Mouse (Mus musculus): ENCODE data around the gene Ttc23.

Ttc23 gene

DNA sequence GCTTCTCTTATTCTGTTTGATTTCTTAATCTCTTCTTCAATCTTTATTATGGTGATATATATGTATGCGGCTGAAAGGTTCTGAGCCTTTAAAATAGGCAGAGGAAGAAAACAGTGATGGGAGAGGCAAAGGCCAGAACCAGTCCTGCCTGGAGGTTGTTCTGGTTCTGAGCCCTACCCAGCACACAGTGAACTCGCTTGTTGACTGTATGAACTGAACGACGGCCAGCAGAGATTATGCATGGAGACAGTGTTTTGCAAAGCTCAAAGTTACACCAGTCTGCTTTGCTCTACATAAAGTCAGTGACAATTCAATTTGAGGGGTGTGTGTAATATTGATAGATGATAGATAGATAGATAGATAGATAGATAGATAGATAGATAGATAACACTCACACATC lies 52.1 kb downstream of the Ttc23 start:
- no peak for DNase-seq (ENCODE audit: low spot score)

- DNase-seq (ENCODE audit: low spot score), result no peak
These were observed 53.6 kb downstream of the Ttc23 start for GRCm38 (mm10) chr7:67700846-67701245.

- DNase-seq (ENCODE audit: low spot score), result no peak
These were observed 54.2 kb downstream of the Ttc23 start for GRCm38 (mm10) chr7:67701252-67701914.

GRCm38 (mm10) chr7:67708160-67708559 lies 61.0 kb downstream of the Ttc23 start:
- no peak for DNase-seq (ENCODE audit: low spot score)

DNA sequence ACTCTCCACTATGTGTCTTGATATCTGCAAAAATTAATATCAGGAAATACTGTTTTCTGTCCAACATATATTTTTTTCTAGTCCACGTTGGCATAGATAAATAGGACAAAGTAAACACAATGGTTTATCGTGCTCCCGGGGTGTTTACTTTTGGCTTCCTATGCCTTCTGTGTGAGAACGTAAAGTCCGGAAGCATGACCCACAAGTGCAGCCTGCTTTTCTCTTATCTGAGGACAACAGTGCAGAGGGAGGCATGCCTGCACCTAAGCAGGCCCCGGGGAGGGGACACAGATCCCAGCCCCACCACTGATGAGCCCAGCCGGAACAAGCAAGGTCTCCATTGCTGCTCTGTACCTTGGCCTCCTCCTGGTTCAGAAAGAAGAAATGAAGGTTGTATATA lies 63.0 kb downstream of the Ttc23 start:
- no peak for DNase-seq (ENCODE audit: low spot score)

DNA sequence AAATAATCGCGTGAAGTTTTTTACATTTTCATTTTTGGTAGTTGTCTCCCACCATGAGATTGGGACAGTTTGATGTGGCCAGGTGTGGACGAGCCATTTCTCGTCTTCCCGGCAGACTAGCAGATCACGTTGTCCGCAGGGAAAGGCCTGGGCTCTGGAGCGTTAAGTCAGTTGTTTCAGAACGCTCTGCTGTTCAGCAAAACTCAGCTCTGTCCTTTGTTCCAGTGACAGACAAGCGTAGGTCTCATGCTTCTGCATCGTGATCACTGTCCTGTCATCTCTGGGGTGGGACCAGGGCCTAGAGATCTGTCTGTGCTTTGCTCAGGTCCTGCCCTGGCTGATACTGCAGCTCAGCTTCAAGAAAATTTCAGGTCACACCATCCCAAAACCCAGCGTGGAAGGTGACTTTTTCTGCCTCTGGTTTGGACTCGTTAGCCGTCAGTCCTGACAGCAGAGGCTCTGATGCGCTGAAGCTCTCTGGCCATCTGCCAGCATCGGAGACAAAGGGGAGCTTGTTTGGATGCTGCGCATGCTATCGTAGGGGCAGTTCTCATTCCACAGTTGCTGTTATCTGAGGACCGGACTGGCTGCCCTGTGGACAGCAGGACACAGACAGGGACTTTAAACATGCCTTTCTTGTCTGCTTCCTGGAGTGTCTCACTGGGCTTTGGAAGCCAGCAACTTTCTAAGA lies 66.8 kb downstream of the Ttc23 start:
- DNase-seq (ENCODE audit: low spot score), result no peak

DNA sequence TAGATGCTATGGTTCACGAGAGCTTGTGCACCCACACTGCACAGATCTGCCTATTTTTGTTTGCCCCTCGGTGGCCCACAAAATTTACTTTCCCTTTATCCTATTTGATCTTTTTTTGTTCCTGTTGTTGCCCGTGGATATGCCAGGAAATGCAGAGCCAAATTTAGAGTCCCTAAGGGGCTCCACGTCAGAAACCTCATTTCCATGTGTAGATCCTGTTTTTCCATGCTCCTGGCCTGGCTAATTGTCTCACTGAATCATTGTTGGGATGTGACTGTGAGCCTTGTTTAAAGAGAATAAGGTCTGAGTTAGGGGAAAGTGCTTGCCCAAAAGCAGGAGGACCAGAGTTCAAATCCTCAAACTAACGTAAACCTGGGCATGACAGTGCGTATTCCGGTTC lies 68.0 kb downstream of the Ttc23 start:
- no peak for DNase-seq (ENCODE audit: low spot score)

- no peak for DNase-seq (ENCODE audit: low spot score)
These were observed 69.1 kb downstream of the Ttc23 start for GRCm38 (mm10) chr7:67716213-67716878.

GRCm38 (mm10) chr7:67716925-67717324 lies 69.7 kb downstream of the Ttc23 start:
- no peak for DNase-seq (ENCODE audit: low spot score)

GRCm38 (mm10) chr7:67717520-67717919 lies 70.3 kb downstream of the Ttc23 start:
- DNase-seq (ENCODE audit: low spot score), result no peak

GRCm38 (mm10) chr7:67718804-67719203 lies 71.6 kb downstream of the Ttc23 start:
- DNase-seq (ENCODE audit: low spot score), result no peak

DNA sequence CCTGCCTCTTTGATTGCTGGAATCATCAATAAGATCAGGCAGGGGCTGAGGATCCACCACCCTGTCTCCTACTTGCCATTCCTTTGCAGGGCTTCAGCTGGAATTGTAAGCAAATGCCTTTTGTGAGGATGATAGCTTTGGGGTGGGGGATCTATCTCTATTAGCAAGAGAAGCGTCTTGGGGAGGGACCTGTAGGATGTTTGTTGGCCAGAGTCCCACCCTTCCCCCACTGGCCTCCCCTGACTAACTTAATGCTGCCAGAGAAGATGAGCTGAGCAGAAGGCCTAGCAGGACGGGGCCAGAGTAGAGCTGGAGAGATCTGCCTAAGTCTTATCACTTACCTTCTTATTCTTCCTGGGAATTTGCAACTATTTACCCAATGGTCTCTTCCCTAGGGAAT lies 75.0 kb downstream of the Ttc23 start:
- no peak for DNase-seq (ENCODE audit: low spot score)

DNA sequence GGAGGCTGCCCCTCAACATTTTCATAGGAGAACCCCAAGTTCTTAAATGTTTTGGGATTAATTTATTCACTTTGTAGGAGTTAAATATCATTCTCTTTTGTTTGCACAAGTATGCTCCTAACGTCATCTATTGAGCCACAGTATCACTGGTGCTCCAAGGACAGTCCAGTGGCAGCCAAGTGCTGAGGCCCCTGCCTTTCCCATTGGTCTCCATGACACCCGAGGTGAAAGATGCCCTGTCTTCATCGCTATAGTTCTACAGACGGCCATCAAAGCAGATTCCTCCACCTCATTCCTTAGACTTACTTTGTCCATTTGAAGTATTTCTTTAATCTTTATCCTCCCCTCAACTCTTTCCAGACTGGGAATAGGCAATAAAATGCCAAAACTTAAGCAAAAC lies 77.3 kb downstream of the Ttc23 start:
- DNase-seq (ENCODE audit: low spot score), result no peak

DNA sequence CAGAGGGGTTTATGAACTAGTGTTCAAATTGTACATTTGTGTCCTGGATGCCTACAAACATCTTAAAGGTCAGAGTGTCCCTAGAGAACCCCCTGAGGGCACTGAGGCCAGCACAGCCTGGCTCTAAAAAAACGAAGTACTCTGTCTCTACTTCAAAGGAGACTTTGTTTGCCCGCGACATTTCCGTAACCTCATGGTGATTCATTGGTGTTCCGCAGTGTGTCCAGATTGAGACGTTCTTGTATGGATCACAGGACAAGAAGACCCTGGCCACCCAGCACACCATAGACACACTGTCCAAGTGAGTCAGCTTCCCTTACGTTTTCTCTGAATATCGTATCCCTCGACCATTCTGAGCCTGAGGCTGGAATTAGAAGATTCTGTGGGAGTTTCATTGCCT lies 77.8 kb downstream of the Ttc23 start:
- no peak for DNase-seq (ENCODE audit: low spot score)

DNA sequence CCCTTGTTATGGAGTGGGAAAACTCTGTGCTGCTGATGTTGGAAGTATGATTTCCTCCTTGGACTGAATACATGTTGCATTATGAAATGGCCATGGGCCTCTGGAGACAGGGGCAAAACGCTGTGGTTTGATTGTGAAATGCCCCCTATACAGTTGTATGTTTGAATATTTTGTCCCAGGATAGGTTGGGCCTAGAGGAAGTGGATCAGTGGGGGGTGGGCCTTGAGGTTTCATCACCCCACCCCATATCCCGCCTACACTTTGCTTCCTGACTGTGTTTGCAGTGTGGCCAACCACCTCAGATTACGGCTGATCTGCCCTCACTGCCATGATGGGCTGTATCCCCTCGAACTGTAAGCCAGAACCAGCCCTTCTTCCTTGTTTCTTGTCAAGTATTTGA lies 81.0 kb downstream of the Ttc23 start:
- DNase-seq (ENCODE audit: low spot score), result no peak

DNA sequence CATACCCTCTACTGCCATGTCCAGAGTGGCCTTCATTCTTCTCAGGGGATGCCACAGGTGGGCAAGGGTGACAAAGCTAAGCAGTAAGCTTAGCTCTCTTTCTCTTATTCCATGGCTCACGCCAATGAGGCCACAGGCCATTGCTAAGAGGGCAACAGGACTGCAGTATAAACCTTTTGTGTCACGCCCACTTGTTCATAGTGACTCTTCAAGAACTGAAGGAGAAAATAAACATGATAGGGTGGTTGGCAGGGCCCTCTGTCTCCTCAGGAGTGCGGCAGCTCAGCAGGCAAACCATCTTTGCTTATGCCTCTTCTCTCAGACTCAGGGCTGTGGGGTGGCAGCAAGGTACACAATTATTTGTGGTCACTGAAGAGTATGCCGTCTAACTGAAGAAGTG lies 81.6 kb downstream of the Ttc23 start:
- no peak for DNase-seq (ENCODE audit: low spot score)

GRCm38 (mm10) chr7:67730431-67731110 lies 83.4 kb downstream of the Ttc23 start:
- no peak for DNase-seq (ENCODE audit: low spot score)

- DNase-seq (ENCODE audit: low spot score), result no peak
These were observed 85.1 kb downstream of the Ttc23 start for GRCm38 (mm10) chr7:67732276-67732675.

- no peak for DNase-seq (ENCODE audit: low spot score)
These were observed 93.2 kb downstream of the Ttc23 start for GRCm38 (mm10) chr7:67740382-67740781.

DNA sequence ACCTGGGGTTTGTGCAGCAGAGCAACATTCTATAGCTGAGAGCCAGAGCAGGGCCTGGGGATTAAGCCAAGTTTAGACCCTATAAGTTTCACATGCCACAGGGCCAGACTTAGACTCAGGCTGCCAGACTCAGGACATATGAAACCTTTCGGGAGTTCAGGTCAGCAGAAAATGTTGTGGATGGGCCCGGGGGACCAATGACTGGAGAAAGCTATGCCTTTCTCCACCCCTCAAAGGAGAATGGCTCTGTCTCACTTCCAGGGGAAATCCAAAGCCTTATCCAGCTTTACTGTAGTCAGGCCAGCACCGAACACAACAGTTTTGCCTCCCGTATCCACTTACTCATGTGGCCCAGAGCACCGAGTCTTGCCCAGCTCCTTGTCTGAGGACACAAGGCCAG lies 93.6 kb downstream of the Ttc23 start:
- DNase-seq (ENCODE audit: low spot score), result no peak

- no peak for DNase-seq (ENCODE audit: low spot score)
These were observed 94.5 kb downstream of the Ttc23 start for GRCm38 (mm10) chr7:67741706-67742105.

- DNase-seq (ENCODE audit: low spot score), result no peak
These were observed 100.6 kb downstream of the Ttc23 start for GRCm38 (mm10) chr7:67747731-67748305.

Data from ovary, postnatal 10 days (tissue).